Mouse (Mus musculus) heart, postnatal 0 days (tissue): ENCODE results near the gene Psg27.

ENCODE experiments used
- CTCF ChIP-seq: IDR thresholded peaks from 2 replicates; pipeline ENCODE4 v1.5.1; 2016; ENCODE audit warnings: antibody characterized with exemption, control low read depth, low read depth
- EP300 ChIP-seq: IDR thresholded peaks from 2 replicates; pipeline ENCODE4 v1.6.1; 2016; ENCODE audit warnings: antibody characterized with exemption, low read depth

DNA sequence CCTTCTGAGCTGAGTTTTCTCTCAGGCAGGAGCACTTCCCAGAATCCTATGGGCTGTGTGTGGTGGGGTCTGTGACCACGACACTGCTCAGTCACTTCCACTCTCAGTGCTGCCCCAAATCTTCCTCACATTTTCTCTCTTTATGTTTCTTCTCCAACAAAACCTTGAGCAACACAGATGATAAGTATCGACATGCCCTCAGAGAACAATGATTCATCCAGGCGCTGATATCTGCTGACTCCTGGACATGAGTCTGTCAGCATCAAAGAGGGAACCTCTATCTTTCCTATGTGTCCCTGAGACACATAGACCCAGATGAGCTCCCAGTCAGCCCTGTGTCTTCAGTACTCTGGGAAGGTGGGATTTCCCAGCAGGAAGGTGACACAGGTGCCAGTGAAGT lies at the start of gene Psg27:
- TF ChIP-seq CTCF: no peak
- TF ChIP-seq EP300: no peak
